Mouse (Mus musculus) lung, postnatal 0 days (tissue): Measurements from ENCODE around the gene Fat3. TPM values are rescaled to one million over a fixed set of nuclear protein-coding genes. Genes with fewer than 3 reads are reported as not detected.
A peak's percentile ranks its signal among the peaks of the same experiment; 100 is the strongest.

Experiments
- ATAC-seq: fragments of 200-750 bp; cut with Nextera tagmentation; 2 replicates; pipeline ENCODE4 v1.8.0; 2017; ENCODE audit warnings: moderate library complexity
- DNase-seq: peaks from one replicate; pipeline ENCODE4 v3.0.0-alpha.2; 2016; ENCODE audit warnings: low spot score
- H3K27ac ChIP-seq: fragments of 300-500 bp; sonication (generic); 2 replicates; pipeline ENCODE4 v1.5.1; 2014; ENCODE audit warnings: antibody characterized with exemption, mild to moderate bottlenecking, low read length, mixed read lengths
- H3K27me3 ChIP-seq: fragments of 300-500 bp; sonication (generic); replicated peaks from 2 replicates; pipeline ENCODE4 v1.6.1; 2014; ENCODE audit warnings: low read length, mixed read lengths; ENCODE audit not compliant: insufficient read depth
- H3K36me3 ChIP-seq: fragments of 300-500 bp; sonication (generic); 2 replicates; pipeline ENCODE4 v1.6.1; 2014; ENCODE audit warnings: low read length, mixed read lengths; ENCODE audit not compliant: insufficient read depth
- H3K4me1 ChIP-seq: fragments of 300-500 bp; sonication (generic); 2 replicates; pipeline ENCODE4 v1.6.1; 2014; ENCODE audit warnings: antibody characterized with exemption, low read depth, low read length, mixed read lengths; ENCODE audit not compliant: insufficient read depth
- H3K4me2 ChIP-seq: fragments of 300-500 bp; sonication (generic); replicated peaks from 2 replicates; pipeline ENCODE4 v1.6.1; 2014; ENCODE audit warnings: low read depth, mild to moderate bottlenecking, low read length, moderate library complexity, mixed read lengths
- H3K4me3 ChIP-seq: fragments of 300-500 bp; sonication (generic); 2 replicates; pipeline ENCODE4 v1.5.1; 2014; ENCODE audit warnings: low read depth, low read length
- H3K9ac ChIP-seq: fragments of 300-500 bp; sonication (generic); replicated peaks from 2 replicates; pipeline ENCODE4 v1.6.1; 2014; ENCODE audit warnings: low read depth, mild to moderate bottlenecking
- H3K9me3 ChIP-seq: fragments of 300-500 bp; sonication (generic); 2 replicates; pipeline ENCODE4 v1.6.1; 2016; ENCODE audit warnings: low read length, mixed read lengths
- CTCF ChIP-seq: IDR thresholded peaks from 2 replicates; pipeline ENCODE4 v1.5.1; 2016; ENCODE audit warnings: antibody characterized with exemption, mild to moderate bottlenecking
- EP300 ChIP-seq: IDR thresholded peaks from 2 replicates; pipeline ENCODE4 v1.6.1; 2016; ENCODE audit warnings: antibody characterized with exemption, mild to moderate bottlenecking, control low read depth
- WGBS: fragments of 180-500 bp; shearing (Covaris S2); extraction: QIAGEN DNeasy Blood & Tissue Kit; methylation state at CpG from one replicate; pipeline ENCODE4 v1.1.7; 2014; 5-methylcytosine and 5-hydroxymethylcytosine counted together
- polyA plus RNA-seq: library from polyadenylated mRNA; unstranded; fragments of >200 nt; fragmentation: Nextera tagmentation; extraction: Ambion mirVana; gene quantifications from 2 replicates; pipeline ENCODE4 v1.2.1, GENCODE M21; 2015

Fat3 gene
- polyA plus RNA-seq, 1 experiment from 2014 or later = 0.78 TPM

DNA sequence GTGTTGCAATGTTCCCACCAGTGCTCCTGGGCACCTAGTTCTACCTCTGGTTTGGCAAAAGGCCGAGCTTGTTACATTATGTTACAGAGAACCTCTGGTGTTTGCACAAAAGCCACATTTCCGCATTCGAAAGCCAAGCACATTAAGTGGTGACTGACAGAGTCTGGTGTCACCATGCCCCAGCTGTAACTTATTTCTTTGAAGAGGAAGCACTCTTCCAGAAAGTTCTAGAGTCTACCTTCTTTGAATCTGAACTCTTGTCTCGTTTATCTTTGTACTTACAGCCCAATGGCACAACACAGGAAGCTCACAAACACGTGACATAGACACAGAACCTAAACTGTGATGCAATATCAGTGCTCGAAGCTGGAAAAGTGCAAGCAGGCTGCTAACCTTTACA, 284.9 kb downstream of the Fat3 start:
- 0 out of 2 replicates have a peak, but pooled peaks cover 3% of the 10 kb centered on the region for H3K4me1 ChIP-seq
- no peaks in the 10 kb centered on the region for H3K27me3 ChIP-seq
- WGBS = 27% methylated on average over 6 of the region's 6 CpGs
- no peaks in the 10 kb centered on the region for H3K9me3 ChIP-seq
- peak; percentile 86 for ATAC-seq
- H3K9ac ChIP-seq = no peak overlapping the region
- no peaks in the 10 kb centered on the region for H3K36me3 ChIP-seq
- no peak overlapping the region for H3K4me2 ChIP-seq
- peak; percentile 81 for DNase-seq
- no peak overlapping the region for H3K27ac ChIP-seq
- H3K4me3 ChIP-seq = no peak overlapping the region
- TF ChIP-seq CTCF (no peak), EP300 (peak; percentile 73)

DNA sequence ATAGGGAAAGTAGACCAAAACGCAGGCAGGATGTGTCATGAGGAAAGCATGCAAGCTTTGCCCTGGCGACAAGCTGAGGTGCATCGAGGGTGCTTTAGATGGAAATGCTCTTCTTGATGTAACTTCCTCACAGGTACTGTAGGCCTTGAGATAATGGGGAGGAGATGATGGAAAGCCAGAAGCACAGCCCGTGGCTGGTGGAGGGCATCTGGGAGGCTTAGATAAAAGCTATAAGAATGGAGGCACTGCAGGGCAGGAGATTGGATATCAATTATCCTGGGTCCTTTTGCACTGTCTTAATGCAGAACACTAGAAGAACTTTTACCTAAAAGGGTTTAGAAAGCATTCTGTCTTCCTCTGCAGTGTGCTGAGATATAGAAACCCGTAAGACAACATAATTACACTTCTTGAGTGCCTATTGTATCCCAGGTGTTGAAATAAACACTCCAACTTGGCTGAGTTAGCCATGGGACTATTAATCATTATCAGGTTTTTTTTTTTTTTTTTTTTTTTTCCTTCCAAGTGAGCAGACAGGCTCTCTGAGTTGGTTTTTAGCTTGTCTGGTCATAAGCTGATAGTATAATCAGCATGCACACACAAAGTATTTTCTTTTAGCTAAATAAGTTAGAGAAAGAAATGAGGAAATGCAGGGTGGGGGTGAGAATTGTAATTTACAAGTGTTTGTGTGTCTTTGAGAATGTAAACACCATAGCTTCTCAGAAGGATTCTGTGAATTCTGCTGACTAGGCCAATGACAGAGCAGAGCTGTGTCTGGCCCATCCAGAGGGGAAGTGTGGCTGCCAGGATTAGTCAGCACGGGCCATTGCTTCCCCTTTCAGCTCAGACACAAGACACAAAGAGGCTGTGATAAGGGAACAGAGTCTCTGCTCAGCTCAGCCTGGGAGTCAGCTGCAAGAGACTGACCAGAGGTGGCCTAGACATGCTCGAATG, 286.1 kb downstream of the Fat3 start:
- no peak overlapping the region for H3K4me2 ChIP-seq
- no peak overlapping the region for H3K4me3 ChIP-seq
- no peak overlapping the region for H3K27ac ChIP-seq
- 37% methylated on average over 7 of the region's 7 CpGs for WGBS
- ATAC-seq = peak; percentile 77
- H3K36me3 ChIP-seq = no peaks in the 10 kb centered on the region
- TF ChIP-seq EP300 (peak; percentile 40; the same call in 1 of the 2 replicates), CTCF (no peak)
- H3K9ac ChIP-seq = no peak overlapping the region
- 0 out of 2 replicates have a peak, but pooled peaks cover 3% of the 10 kb centered on the region for H3K4me1 ChIP-seq
- peak; percentile 49 for DNase-seq
- no peaks in the 10 kb centered on the region for H3K9me3 ChIP-seq
- no peaks in the 10 kb centered on the region for H3K27me3 ChIP-seq

DNA sequence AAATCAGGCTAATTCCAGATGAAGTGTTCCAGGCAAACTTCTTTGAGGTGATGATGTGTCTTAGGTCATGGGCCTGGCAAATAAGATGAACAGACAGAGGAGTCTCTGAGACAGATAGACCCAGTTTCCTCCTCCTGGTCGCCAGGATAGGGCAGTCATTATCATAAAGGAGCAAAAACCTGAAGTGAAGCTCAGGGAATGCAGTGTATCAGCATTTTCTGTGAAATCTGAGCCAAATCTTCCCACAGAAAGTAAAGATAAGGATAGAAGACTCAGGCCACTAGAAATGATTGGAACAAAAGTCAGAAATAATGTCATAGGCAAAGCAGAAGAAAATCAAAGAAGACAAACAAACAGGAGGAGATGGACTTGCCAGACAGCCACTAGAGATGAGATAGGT, 287.8 kb downstream of the Fat3 start:
- DNase-seq = no peak

DNA sequence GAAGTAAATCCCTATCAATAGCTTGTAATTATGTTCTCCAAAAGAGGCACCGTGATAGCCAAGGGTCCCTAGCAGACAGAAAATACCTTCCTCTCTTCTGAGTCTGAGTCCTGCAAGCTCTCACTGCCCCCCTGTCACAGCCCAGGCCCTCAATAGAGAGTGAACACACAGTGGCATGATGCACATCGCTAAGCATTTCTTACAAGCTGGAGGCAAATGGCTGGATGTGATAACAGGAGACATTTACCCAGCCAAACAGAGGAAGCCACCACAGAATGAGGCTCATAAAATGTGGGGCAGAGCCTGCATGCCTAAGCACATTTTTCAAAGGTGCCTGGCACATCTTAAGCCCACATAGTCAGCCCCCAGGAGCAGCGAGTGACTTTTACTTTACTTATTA, 288.5 kb downstream of the Fat3 start:
- Histone ChIP-seq H3K36me3 (no peaks in the 10 kb centered on the region), H3K9ac (no peak overlapping the region), H3K4me3 (no peak overlapping the region), H3K9me3 (no peaks in the 10 kb centered on the region), H3K4me1 (0 out of 2 replicates have a peak, but pooled peaks cover 3% of the 10 kb centered on the region), H3K4me2 (no peak overlapping the region), H3K27me3 (no peaks in the 10 kb centered on the region), H3K27ac (no peak overlapping the region)
- 67% methylated on average over 3 of the region's 3 CpGs for WGBS
- ATAC-seq (no peak), DNase-seq (no peak)
- TF ChIP-seq EP300 = no peak
- no peak for TF ChIP-seq CTCF

More for the DNA sequence above, 287.8 kb downstream of the Fat3 start:
- Histone ChIP-seq H3K9ac (no peak overlapping the region), H3K4me3 (no peak overlapping the region), H3K27ac (no peak overlapping the region), H3K9me3 (no peaks in the 10 kb centered on the region), H3K4me1 (0 out of 2 replicates have a peak, but pooled peaks cover 3% of the 10 kb centered on the region), H3K36me3 (no peaks in the 10 kb centered on the region), H3K4me2 (no peak overlapping the region), H3K27me3 (no peaks in the 10 kb centered on the region)
- 14% methylated on average over 1 of the region's 1 CpGs for WGBS
- TF ChIP-seq CTCF (no peak), EP300 (no peak)
- ATAC-seq = no peak

DNA sequence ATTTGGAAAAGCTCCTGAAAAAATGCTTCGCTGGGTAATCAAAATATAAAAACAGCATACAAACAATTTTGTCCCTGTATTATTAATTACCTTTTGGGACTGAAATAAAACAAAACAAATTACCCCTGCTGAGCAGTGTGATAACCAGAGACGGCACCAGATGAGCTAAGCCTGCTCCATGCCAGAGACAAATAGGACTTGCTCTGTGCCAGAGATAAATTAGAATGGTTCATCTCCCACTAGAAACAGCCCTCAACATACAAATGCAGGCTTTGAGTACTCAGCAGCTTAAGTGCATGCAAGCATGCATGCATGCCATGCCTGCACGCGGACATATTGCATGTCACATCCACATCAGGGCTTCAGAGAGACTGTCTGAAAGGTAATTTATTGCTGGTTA, 288.9 kb downstream of the Fat3 start:
- no peaks in the 10 kb centered on the region for H3K36me3 ChIP-seq
- no peak overlapping the region for H3K9ac ChIP-seq
- WGBS = 81% methylated on average over 4 of the region's 4 CpGs
- H3K27me3 ChIP-seq = no peaks in the 10 kb centered on the region
- H3K4me3 ChIP-seq = no peak overlapping the region
- 0 out of 2 replicates have a peak, but pooled peaks cover 3% of the 10 kb centered on the region for H3K4me1 ChIP-seq
- no peak overlapping the region for H3K27ac ChIP-seq
- DNase-seq (no peak), ATAC-seq (no peak)
- H3K4me2 ChIP-seq = no peak overlapping the region
- no peaks in the 10 kb centered on the region for H3K9me3 ChIP-seq
- no peak for TF ChIP-seq EP300
- no peak for TF ChIP-seq CTCF

DNA sequence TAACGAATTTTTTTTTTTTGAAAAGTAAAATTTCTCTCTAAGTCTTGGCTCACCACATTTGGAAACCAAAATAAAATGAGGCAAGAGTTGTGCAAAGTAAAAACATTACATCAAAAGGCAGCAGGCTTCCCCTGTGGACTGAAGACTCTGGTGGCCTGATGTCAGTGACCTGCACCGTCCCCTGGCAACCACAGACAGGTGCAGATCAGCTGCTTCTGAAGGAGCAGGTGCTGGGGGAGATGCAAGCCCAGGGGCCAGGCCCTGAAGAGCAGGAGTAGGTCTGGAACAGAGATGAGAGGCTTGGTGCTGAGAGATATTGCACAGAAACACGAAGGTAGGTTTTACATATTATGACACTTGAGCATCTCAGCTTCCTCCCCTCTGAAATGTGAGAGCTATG, 289.6 kb downstream of the Fat3 start:
- 54% methylated on average over 3 of the region's 3 CpGs for WGBS

More for the DNA sequence above, 289.6 kb downstream of the Fat3 start:
- TF ChIP-seq EP300 = no peak
- TF ChIP-seq CTCF = no peak
- Histone ChIP-seq H3K4me2 (no peak overlapping the region), H3K4me1 (0 out of 2 replicates have a peak, but pooled peaks cover 3% of the 10 kb centered on the region), H3K9ac (no peak overlapping the region), H3K27me3 (no peaks in the 10 kb centered on the region), H3K9me3 (no peaks in the 10 kb centered on the region), H3K27ac (no peak overlapping the region), H3K4me3 (no peak overlapping the region), H3K36me3 (no peaks in the 10 kb centered on the region)
- no peak for DNase-seq
- no peak for ATAC-seq
